Mouse (Mus musculus): Measurements from ENCODE around the gene Foxred2.

GRCm38 (mm10) chr15:77915287-77915686 lies 41.2 kb downstream of the Foxred2 start:
- TF ChIP-seq CTCF (IDR thresholded peaks at IDR 0.05; ENCODE audit: extremely low read depth, insufficient read depth, insufficient read length, insufficient replicate concordance) = no peak
- no peak for TF ChIP-seq POLR2A (IDR thresholded peaks at IDR 0.05; ENCODE audit: low read depth, low read length)
